Mouse (Mus musculus): ENCODE measurements around the gene Ext2.

- TF ChIP-seq POLR2A (IDR thresholded peaks at IDR 0.05; ENCODE audit: insufficient read depth, low read depth, low read length) (no peak), CTCF (IDR thresholded peaks at IDR 0.05) (no peak)
Measured at GRCm38 (mm10) chr2:93662240-93662865, 160.0 kb downstream of the Ext2 start.

Data from heart, adult 2 months (tissue).